Mouse (Mus musculus) gastrocnemius, adult 2 months (tissue): ENCODE results near the gene Fam83d. TPM values are rescaled to one million over a fixed set of nuclear protein-coding genes. Genes with fewer than 3 reads are reported as not detected.

Experiments used
- DNase-seq: peaks from one replicate; pipeline ENCODE4 v3.0.0; 2022
- H3K27ac ChIP-seq: fragments of 200-600 bp; 2 replicates; pipeline ENCODE4 v1.8.1; 2022; ENCODE audit warnings: mild to moderate bottlenecking
- H3K4me3 ChIP-seq: fragments of 200-600 bp; 2 replicates; pipeline ENCODE4 v1.8.1; 2022; ENCODE audit warnings: mild to moderate bottlenecking, moderate library complexity
- CTCF ChIP-seq: fragments of 200-600 bp; IDR thresholded peaks from 2 replicates; pipeline ENCODE4 v1.8.1; 2022; ENCODE audit warnings: antibody characterized with exemption, mild to moderate bottlenecking, moderate library complexity
- intact Hi-C: fragments of 180-260 bp; cut with DNase I; formaldehyde crosslinking; loops from one replicate; pipeline ENCODE4 v1.15.1; 2025
- total RNA-seq, 2 experiments: library from RNA; stranded (reverse); gene quantifications; 2 replicates each; pipeline ENCODE4 v1.2.3; 2021

Gene Fam83d
- total RNA-seq, 2 experiments from 2014 or later: 0.95 to 1.4 TPM

- DNase-seq: peak; percentile 11
- TF ChIP-seq CTCF: no peak
These were observed 5.6 kb upstream of the Fam83d start for GRCm38 (mm10) chr2:158762339-158762738.

GRCm38 (mm10) chr2:158768350-158768749, 457 bp downstream of the Fam83d start:
- Histone ChIP-seq H3K4me3 (peak overlapping the region; percentile 83), H3K27ac (peak overlapping the region; percentile 24; the same call in 1 of the 2 replicates)
- DNase-seq: peak; percentile 45
- no peak for TF ChIP-seq CTCF
- intact Hi-C loops: loop anchor here (5.0 kb wide), 1 partner anchor 59 kb away; no protein-coding TSS in a partner anchor

More at GRCm38 (mm10) chr2:158762339-158762738, 5.6 kb upstream of the Fam83d start:
- H3K4me3 ChIP-seq: no peak overlapping the region
- H3K27ac ChIP-seq: no peak overlapping the region
- intact Hi-C loops: no loop called here

GRCm38 (mm10) chr2:158768771-158769170, 878 bp downstream of the Fam83d start:
- TF ChIP-seq CTCF: no peak
- intact Hi-C loops: loop anchor here (5.0 kb wide), 1 partner anchor 59 kb away; no protein-coding TSS in a partner anchor
- H3K27ac ChIP-seq: no peak overlapping the region
- DNase-seq: no peak
- peak overlapping the region; percentile 83 for H3K4me3 ChIP-seq

- DNase-seq: peak; percentile 39
- intact Hi-C loops: loop anchor here (1.0 kb wide), 1 partner anchor 24 kb away; the partner anchor contains the start of gene Dhx35
- no peak overlapping the region for H3K27ac ChIP-seq
These were observed 2.3 kb downstream of the Fam83d start for GRCm38 (mm10) chr2:158770126-158770757.

GRCm38 (mm10) chr2:158771066-158771763, 3.3 kb downstream of the Fam83d start:
- DNase-seq: peak; percentile 5
- Histone ChIP-seq H3K4me3 (no peak overlapping the region), H3K27ac (no peak overlapping the region)
- intact Hi-C loops: no loop called here
- TF ChIP-seq CTCF: no peak

More at GRCm38 (mm10) chr2:158770126-158770757, 2.3 kb downstream of the Fam83d start:
- no peak overlapping the region for H3K4me3 ChIP-seq
- TF ChIP-seq CTCF: no peak

GRCm38 (mm10) chr2:158772808-158773207, 4.9 kb downstream of the Fam83d start:
- intact Hi-C loops: no loop called here
- H3K27ac ChIP-seq: no peak overlapping the region
- no peak for TF ChIP-seq CTCF
- no peak for DNase-seq
- no peak overlapping the region for H3K4me3 ChIP-seq

- Histone ChIP-seq H3K4me3 (no peak overlapping the region), H3K27ac (no peak overlapping the region)
- no peak for TF ChIP-seq CTCF
- DNase-seq: no peak
- intact Hi-C loops: no loop called here
These were observed 7.0 kb downstream of the Fam83d start for GRCm38 (mm10) chr2:158774886-158775285.

- intact Hi-C loops: no loop called here
- Histone ChIP-seq H3K27ac (peak overlapping the region; percentile 25; the same call in 1 of the 2 replicates), H3K4me3 (no peak overlapping the region)
- TF ChIP-seq CTCF: no peak
- peak; percentile 62 for DNase-seq
These were observed 8.8 kb downstream of the Fam83d start for GRCm38 (mm10) chr2:158776716-158777115.

GRCm38 (mm10) chr2:158777490-158777889, 9.6 kb downstream of the Fam83d start:
- no peak for TF ChIP-seq CTCF
- intact Hi-C loops: no loop called here
- Histone ChIP-seq H3K4me3 (no peak overlapping the region), H3K27ac (peak overlapping the region; percentile 35; the same call in 1 of the 2 replicates)
- DNase-seq: no peak

GRCm38 (mm10) chr2:158778349-158778748, 10.5 kb downstream of the Fam83d start:
- no peak overlapping the region for H3K4me3 ChIP-seq
- DNase-seq: peak; percentile 35
- intact Hi-C loops: no loop called here
- H3K27ac ChIP-seq: peak overlapping the region; percentile 35; the same call in 1 of the 2 replicates
- TF ChIP-seq CTCF: no peak

GRCm38 (mm10) chr2:158781126-158781525, 13.2 kb downstream of the Fam83d start:
- TF ChIP-seq CTCF: no peak
- peak; percentile 77 for DNase-seq
- intact Hi-C loops: no loop called here

GRCm38 (mm10) chr2:158786927-158787795, 19.3 kb downstream of the Fam83d start:
- intact Hi-C loops: no loop called here
- H3K4me3 ChIP-seq: no peak overlapping the region
- no peak for DNase-seq
- no peak for TF ChIP-seq CTCF
- H3K27ac ChIP-seq: no peak overlapping the region

More at GRCm38 (mm10) chr2:158781126-158781525, 13.2 kb downstream of the Fam83d start:
- Histone ChIP-seq H3K27ac (peak overlapping the region; percentile 83), H3K4me3 (no peak overlapping the region)
